Mouse (Mus musculus): ENCODE data around the gene Cpn2. TPM values are rescaled to one million over a fixed set of nuclear protein-coding genes. Genes with fewer than 3 reads are reported as not detected.

The Cpn2 gene
- polyA plus RNA-seq, 1 experiment, result not detected

- peaks cover 6% of the 10 kb centered on the region; the same call in 1 of the 2 replicates for H3K4me1 ChIP-seq (ENCODE audit: control insufficient read depth, insufficient read depth, insufficient read length)
- H3K27me3 ChIP-seq (ENCODE audit: control insufficient read depth, insufficient read depth, low read length), result no peaks in the 10 kb centered on the region
- TF ChIP-seq CTCF (IDR thresholded peaks at IDR 0.05; ENCODE audit: extremely low read depth, insufficient read depth, insufficient read length, insufficient replicate concordance) (no peak), POLR2A (IDR thresholded peaks at IDR 0.05; ENCODE audit: low read depth, low read length) (no peak)
- WGBS, result 73% methylated on average over 8 of the region's 8 CpGs
- no peaks in the 10 kb centered on the region for H3K36me3 ChIP-seq (ENCODE audit: control insufficient read depth, insufficient read depth, low read length)
- DNase-seq (ENCODE audit: low read depth in 1 of 2, low spot score in 2 of 2), result no peak
- no peak overlapping the region for H3K4me3 ChIP-seq (ENCODE audit: extremely low read depth, insufficient read depth, insufficient read length)
- no peak overlapping the region for H3K27ac ChIP-seq (ENCODE audit: insufficient read depth, low read length)
These were observed 4.0 kb upstream of the Cpn2 start for GRCm38 (mm10) chr16:30271223-30271761.

- TF ChIP-seq CTCF (IDR thresholded peaks at IDR 0.05; ENCODE audit: extremely low read depth, insufficient read depth, insufficient read length, insufficient replicate concordance) (no peak), POLR2A (IDR thresholded peaks at IDR 0.05; ENCODE audit: low read depth, low read length) (no peak)
- no peak overlapping the region for H3K27ac ChIP-seq (ENCODE audit: insufficient read depth, low read length)
- WGBS, result 91% methylated on average over 5 of the region's 5 CpGs
- H3K4me1 ChIP-seq (ENCODE audit: control insufficient read depth, insufficient read depth, insufficient read length), result no peaks in the 10 kb centered on the region
- no peaks in the 10 kb centered on the region for H3K36me3 ChIP-seq (ENCODE audit: control insufficient read depth, insufficient read depth, low read length)
- no peak for DNase-seq (ENCODE audit: low read depth in 1 of 2, low spot score in 2 of 2)
- H3K4me3 ChIP-seq (ENCODE audit: extremely low read depth, insufficient read depth, insufficient read length), result no peak overlapping the region
- no peaks in the 10 kb centered on the region for H3K27me3 ChIP-seq (ENCODE audit: control insufficient read depth, insufficient read depth, low read length)
These were observed 738 bp downstream of the Cpn2 start for GRCm38 (mm10) chr16:30266561-30266960.

GRCm38 (mm10) chr16:30265611-30266010 is 1.7 kb downstream of the Cpn2 start:
- no peak overlapping the region for H3K4me3 ChIP-seq (ENCODE audit: extremely low read depth, insufficient read depth, insufficient read length)
- no peaks in the 10 kb centered on the region for H3K4me1 ChIP-seq (ENCODE audit: control insufficient read depth, insufficient read depth, insufficient read length)
- H3K27me3 ChIP-seq (ENCODE audit: control insufficient read depth, insufficient read depth, low read length), result no peaks in the 10 kb centered on the region
- no peaks in the 10 kb centered on the region for H3K36me3 ChIP-seq (ENCODE audit: control insufficient read depth, insufficient read depth, low read length)
- H3K27ac ChIP-seq (ENCODE audit: insufficient read depth, low read length), result no peak overlapping the region
- TF ChIP-seq POLR2A (IDR thresholded peaks at IDR 0.05; ENCODE audit: low read depth, low read length), result no peak
- no peak for TF ChIP-seq CTCF (IDR thresholded peaks at IDR 0.05; ENCODE audit: extremely low read depth, insufficient read depth, insufficient read length, insufficient replicate concordance)
- WGBS, result 42% methylated on average over 4 of the region's 4 CpGs
- no peak for DNase-seq (ENCODE audit: low read depth in 1 of 2, low spot score in 2 of 2)

- no peak for TF ChIP-seq CTCF (IDR thresholded peaks at IDR 0.05; ENCODE audit: extremely low read depth, insufficient read depth, insufficient read length, insufficient replicate concordance)
- TF ChIP-seq POLR2A (IDR thresholded peaks at IDR 0.05; ENCODE audit: low read depth, low read length), result no peak
- 78% methylated on average over 4 of the region's 4 CpGs for WGBS
These were observed 4.1 kb downstream of the Cpn2 start for GRCm38 (mm10) chr16:30263156-30263555.

DNA sequence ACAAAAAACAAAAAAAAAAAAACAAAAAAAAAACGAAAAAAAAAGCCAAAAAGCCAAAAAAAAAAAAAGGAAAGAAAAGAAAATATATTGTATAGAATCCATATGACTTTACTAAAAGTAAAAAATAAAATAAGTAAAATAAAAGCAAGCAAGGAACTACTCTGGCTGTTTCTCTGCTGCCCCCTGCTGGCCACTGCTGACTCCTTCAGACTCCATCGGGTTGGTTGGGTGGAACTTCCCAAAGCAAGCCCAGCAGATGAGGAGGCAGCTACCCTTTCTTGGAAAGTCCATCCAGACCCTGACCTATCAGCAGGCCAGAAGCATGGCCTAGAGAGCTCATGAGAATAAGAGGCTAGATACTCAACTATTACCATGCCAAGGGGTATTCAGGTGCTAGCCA is 4.6 kb downstream of the Cpn2 start:
- no peaks in the 10 kb centered on the region for H3K36me3 ChIP-seq (ENCODE audit: control insufficient read depth, insufficient read depth, low read length)
- H3K27me3 ChIP-seq (ENCODE audit: control insufficient read depth, insufficient read depth, low read length), result no peaks in the 10 kb centered on the region
- 0% methylated on average over 2 of the region's 2 CpGs for WGBS
- H3K4me1 ChIP-seq (ENCODE audit: control insufficient read depth, insufficient read depth, insufficient read length), result no peaks in the 10 kb centered on the region
- DNase-seq (ENCODE audit: low read depth in 1 of 2, low spot score in 2 of 2), result peak; percentile 39 to 62
- H3K27ac ChIP-seq (ENCODE audit: insufficient read depth, low read length), result no peak overlapping the region
- no peak overlapping the region for H3K4me3 ChIP-seq (ENCODE audit: extremely low read depth, insufficient read depth, insufficient read length)
- TF ChIP-seq CTCF (IDR thresholded peaks at IDR 0.05; ENCODE audit: extremely low read depth, insufficient read depth, insufficient read length, insufficient replicate concordance) (peak; percentile 89), POLR2A (IDR thresholded peaks at IDR 0.05; ENCODE audit: low read depth, low read length) (no peak)

More at GRCm38 (mm10) chr16:30263156-30263555, 4.1 kb downstream of the Cpn2 start:
- Histone ChIP-seq H3K4me1 (ENCODE audit: control insufficient read depth, insufficient read depth, insufficient read length) (no peaks in the 10 kb centered on the region), H3K36me3 (ENCODE audit: control insufficient read depth, insufficient read depth, low read length) (no peaks in the 10 kb centered on the region), H3K4me3 (ENCODE audit: extremely low read depth, insufficient read depth, insufficient read length) (no peak overlapping the region), H3K27me3 (ENCODE audit: control insufficient read depth, insufficient read depth, low read length) (no peaks in the 10 kb centered on the region), H3K27ac (ENCODE audit: insufficient read depth, low read length) (no peak overlapping the region)
- no peak for DNase-seq (ENCODE audit: low read depth in 1 of 2, low spot score in 2 of 2)

GRCm38 (mm10) chr16:30262157-30262556 is 5.1 kb downstream of the Cpn2 start:
- Histone ChIP-seq H3K36me3 (ENCODE audit: control insufficient read depth, insufficient read depth, low read length) (no peaks in the 10 kb centered on the region), H3K27me3 (ENCODE audit: control insufficient read depth, insufficient read depth, low read length) (no peaks in the 10 kb centered on the region), H3K4me3 (ENCODE audit: extremely low read depth, insufficient read depth, insufficient read length) (no peak overlapping the region), H3K27ac (ENCODE audit: insufficient read depth, low read length) (no peak overlapping the region), H3K4me1 (ENCODE audit: control insufficient read depth, insufficient read depth, insufficient read length) (no peaks in the 10 kb centered on the region)
- no peak for DNase-seq (ENCODE audit: low read depth in 1 of 2, low spot score in 2 of 2)
- 68% methylated on average over 10 of the region's 10 CpGs for WGBS
- no peak for TF ChIP-seq POLR2A (IDR thresholded peaks at IDR 0.05; ENCODE audit: low read depth, low read length)
- TF ChIP-seq CTCF (IDR thresholded peaks at IDR 0.05; ENCODE audit: extremely low read depth, insufficient read depth, insufficient read length, insufficient replicate concordance), result no peak

DNA sequence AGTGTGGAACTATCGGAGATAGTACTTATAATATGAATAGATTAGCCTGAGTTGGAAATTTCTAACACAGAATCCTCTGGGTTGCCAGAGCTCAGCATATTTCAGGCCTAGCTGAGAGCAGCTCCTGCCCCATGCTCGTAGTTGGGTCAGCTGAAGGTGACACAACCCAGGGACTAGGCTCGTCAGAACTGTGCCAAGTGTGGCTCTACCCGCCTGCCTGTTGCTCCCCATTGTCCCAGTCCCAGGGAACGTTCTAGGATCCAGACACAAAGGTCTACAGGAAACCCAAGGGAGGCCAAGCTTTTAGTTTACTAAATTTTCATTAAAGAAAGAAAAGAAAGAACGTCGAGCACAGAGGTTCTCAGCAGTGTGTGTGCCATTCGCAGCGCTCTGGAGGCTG is 6.0 kb downstream of the Cpn2 start:
- no peak overlapping the region for H3K27ac ChIP-seq (ENCODE audit: insufficient read depth, low read length)
- no peak for TF ChIP-seq CTCF (IDR thresholded peaks at IDR 0.05; ENCODE audit: extremely low read depth, insufficient read depth, insufficient read length, insufficient replicate concordance)
- TF ChIP-seq POLR2A (IDR thresholded peaks at IDR 0.05; ENCODE audit: low read depth, low read length), result no peak
- DNase-seq (ENCODE audit: low read depth in 1 of 2, low spot score in 2 of 2), result no peak
- H3K4me3 ChIP-seq (ENCODE audit: extremely low read depth, insufficient read depth, insufficient read length), result no peak overlapping the region
- 89% methylated on average over 9 of the region's 9 CpGs for whole genome bisulfite sequencing
- no peaks in the 10 kb centered on the region for H3K27me3 ChIP-seq (ENCODE audit: control insufficient read depth, insufficient read depth, low read length)
- H3K36me3 ChIP-seq (ENCODE audit: control insufficient read depth, insufficient read depth, low read length), result no peaks in the 10 kb centered on the region
- H3K4me1 ChIP-seq (ENCODE audit: control insufficient read depth, insufficient read depth, insufficient read length), result no peaks in the 10 kb centered on the region
